Mouse (Mus musculus) olfactory bulb, adult 2 months (tissue): Measurements from ENCODE around the gene Aurkb.

Source experiments
- CTCF ChIP-seq: fragments of 200-500 bp; IDR thresholded peaks from 2 replicates; pipeline ENCODE4 v1.5.1; 2012; ENCODE audit warnings: low read depth, mild to moderate bottlenecking, low read length, moderate library complexity; ENCODE audit not compliant: insufficient read depth
- POLR2A ChIP-seq: fragments of 200-500 bp; IDR thresholded peaks from 2 replicates; pipeline ENCODE4 v1.6.1; 2012; ENCODE audit warnings: mild to moderate bottlenecking, low read depth, low read length, moderate library complexity; ENCODE audit not compliant: insufficient read depth

GRCm38 (mm10) chr11:69015644-69016441 lies 29.6 kb upstream of the Aurkb start, which contains the start of gene Ctc1:
- TF ChIP-seq POLR2A (no peak; the same call in 1 of the 2 replicates), CTCF (peak; percentile 90; the same call in 1 of the 2 replicates)
